ENCODE assay signal across 28 mouse cellular contexts in genomic region chr16:92812405-92812804, GRCm38 (mm10). TPM values are rescaled to one million over a fixed set of nuclear protein-coding genes. Genes with fewer than 3 reads are reported as not detected.
DNase-seq lines count a peak whose midpoint lies in the region; ATAC-seq and TF ChIP-seq lines count a peak whose summit lies in the region.
"Had no signal": no experiment of that assay in that cellular context is flagged by ENCODE, and none has a peak within 500 bp of the region (broad histone marks: within the 10 kb centered on the region; RNA-seq: fewer than 3 reads in every experiment).

No protein-coding gene starts in this region.

- DNase-seq in liver: peak; percentile 22
- DNase-seq in liver, postnatal 0 days: no peak
- DNase-seq in layer of hippocampus, postnatal 25 days (ENCODE audit: extremely low spot score in 1 of 2, low spot score in 1 of 2): no peak
- DNase-seq in embryo, embryonic 9.5 days (ENCODE audit: extremely low spot score): no peak
- DNase-seq: adrenal gland, postnatal 25 days; cerebellum, adult 11-12 months; cerebellum, adult 9-11 months; embryo, embryonic 11 days; gastrocnemius, adult 2 months; gastrocnemius, postnatal 36 days; heart, adult 2 months; heart, postnatal 14 days; kidney, adult 2 months; kidney, postnatal 36 days; lung, adult 2 months; lung, postnatal 10 days; retina, postnatal 1 day; right cerebral cortex, postnatal 14 days had no signal

- H3K4me1 ChIP-seq in liver, postnatal 0 days (ENCODE audit: insufficient read depth): peaks cover 18% of the 10 kb centered on the region
- peaks cover 96% of the 10 kb centered on the region for H3K4me1 ChIP-seq in liver, embryonic 12.5 days
- H3K4me1 ChIP-seq in intestine, embryonic 16.5 days (ENCODE audit: control insufficient read depth, insufficient read depth, low read length): 0 out of 2 replicates have a peak, but pooled peaks cover 5% of the 10 kb centered on the region
- H3K4me1 ChIP-seq: midbrain, embryonic 13.5 days had no signal

- H3K4me2 ChIP-seq in liver, postnatal 0 days (ENCODE audit: low read depth, low read length): no peak overlapping the region
- no peak overlapping the region; the same call in 1 of the 2 replicates for H3K4me2 ChIP-seq in liver, embryonic 12.5 days
- no peak overlapping the region for H3K4me2 ChIP-seq in intestine, embryonic 16.5 days (ENCODE audit: low read depth, low read length)
- H3K4me2 ChIP-seq: hindbrain, embryonic 15.5 days; midbrain, embryonic 13.5 days; neural tube, embryonic 15.5 days had no signal

- ATAC-seq in liver, postnatal 0 days: no peak
- ATAC-seq in liver, embryonic 12.5 days: peak; percentile 77
- peak; percentile 16; the same call in 1 of the 2 replicates for ATAC-seq in megakaryocyte progenitor cell, adult 5-6 weeks (replicated peaks; ENCODE audit: poor library complexity)
- no peak for ATAC-seq in intestine, embryonic 16.5 days
- ATAC-seq: forebrain, embryonic 16.5 days; midbrain, embryonic 13.5 days had no signal

- no peak overlapping the region for H3K4me3 ChIP-seq in liver, postnatal 0 days (ENCODE audit: low read depth, low read length)
- no peak overlapping the region for H3K4me3 ChIP-seq in liver, embryonic 12.5 days
- H3K4me3 ChIP-seq in intestine, embryonic 16.5 days (ENCODE audit: low read length): no peak overlapping the region
- H3K4me3 ChIP-seq: erythroblast, embryonic 14.5 days; gastrocnemius, adult 2 months; heart, adult 2 months; hindbrain, embryonic 10.5 days; hindbrain, embryonic 15.5 days; layer of hippocampus, adult 2 months; midbrain, embryonic 13.5 days; neural tube, embryonic 15.5 days had no signal

- TF ChIP-seq EP300 in liver, postnatal 0 days (IDR thresholded peaks at IDR 0.05; ENCODE audit: low read depth): no peak

- no peak overlapping the region for H3K9ac ChIP-seq in liver, postnatal 0 days (replicated peaks)
- no peak overlapping the region for H3K9ac ChIP-seq in liver, embryonic 12.5 days
- no peak overlapping the region for H3K9ac ChIP-seq in intestine, embryonic 16.5 days (ENCODE audit: low read depth, low read length)
- H3K9ac ChIP-seq: hindbrain, embryonic 15.5 days; midbrain, embryonic 13.5 days; neural tube, embryonic 15.5 days had no signal

- WGBS in liver, postnatal 0 days (ENCODE audit: insufficient replicate concordance): 26% methylated on average over 3 of the region's 3 CpGs
- 12% methylated on average over 3 of the region's 3 CpGs for WGBS in liver, embryonic 12.5 days (ENCODE audit: insufficient replicate concordance)
- 46% methylated on average over 3 of the region's 3 CpGs for WGBS in intestine, embryonic 16.5 days

- H3K36me3 ChIP-seq in liver, postnatal 0 days (replicated peaks; ENCODE audit: insufficient read depth, low read length): no peaks in the 10 kb centered on the region; the same call in 1 of the 2 replicates
- peaks cover 25% of the 10 kb centered on the region for H3K36me3 ChIP-seq in liver, embryonic 12.5 days
- H3K36me3 ChIP-seq in intestine, embryonic 16.5 days (ENCODE audit: control insufficient read depth, insufficient read depth, low read length): no peaks in the 10 kb centered on the region
- H3K36me3 ChIP-seq: hindbrain, embryonic 10.5 days; hindbrain, embryonic 15.5 days; midbrain, embryonic 13.5 days; neural tube, embryonic 15.5 days had no signal

- H3K9me3 ChIP-seq in liver, postnatal 0 days (ENCODE audit: low read length): no peaks in the 10 kb centered on the region
- H3K9me3 ChIP-seq in liver, embryonic 12.5 days (replicated peaks): no peaks in the 10 kb centered on the region
- no peaks in the 10 kb centered on the region for H3K9me3 ChIP-seq in intestine, embryonic 16.5 days (ENCODE audit: control insufficient read depth, low read length)
- H3K9me3 ChIP-seq: hindbrain, embryonic 10.5 days; hindbrain, embryonic 15.5 days; midbrain, embryonic 13.5 days; neural tube, embryonic 15.5 days had no signal

- H3K27ac ChIP-seq in liver, postnatal 0 days (ENCODE audit: low read depth): no peak overlapping the region
- H3K27ac ChIP-seq in liver, embryonic 12.5 days: peak overlapping the region; percentile 18; the same call in 1 of the 2 replicates
- H3K27ac ChIP-seq in intestine, embryonic 16.5 days (ENCODE audit: low read length): no peak overlapping the region
- H3K27ac ChIP-seq: gastrocnemius, adult 2 months; heart, adult 2 months; hindbrain, embryonic 10.5 days; hindbrain, embryonic 15.5 days; layer of hippocampus, adult 2 months; midbrain, embryonic 13.5 days; neural tube, embryonic 15.5 days had no signal

- no peaks in the 10 kb centered on the region for H3K27me3 ChIP-seq in liver, postnatal 0 days (ENCODE audit: insufficient read depth, low read length)
- H3K27me3 ChIP-seq in liver, embryonic 12.5 days (replicated peaks): no peaks in the 10 kb centered on the region
- no peaks in the 10 kb centered on the region for H3K27me3 ChIP-seq in intestine, embryonic 16.5 days (replicated peaks; ENCODE audit: control insufficient read depth, insufficient read depth, low read length)
- H3K27me3 ChIP-seq: hindbrain, embryonic 15.5 days; midbrain, embryonic 13.5 days; neural tube, embryonic 15.5 days had no signal

- TF ChIP-seq CTCF in liver, postnatal 0 days (IDR thresholded peaks at IDR 0.05; ENCODE audit: low read depth): no peak

RNA-seq across cellular contexts. Expression of gene Runx1, which starts 13.5 kb away (rescaled TPM):
- 3.3 and 4.6 TPM in 2 replicates for polyA plus RNA-seq in liver, postnatal 0 days (2015; fragmentation: Nextera tagmentation; extraction: Ambion mirVana)
- polyA plus RNA-seq in liver, embryonic 12.5 days (2016; fragmentation: Nextera tagmentation; extraction: Ambion mirVana): 11.7 and 13.5 TPM in 2 replicates
- total RNA-seq in megakaryocyte progenitor cell, adult 5-6 weeks (2015): 102 and 107 TPM in 2 replicates
- total RNA-seq in megakaryocyte progenitor cell, adult 5-6 weeks (2017): 44.3 and 51.3 TPM in 2 replicates
- 1 to 10 TPM in 1 of 2 experiments, under 1 TPM in 1; 0.74 to 2.1 TPM for total RNA-seq in layer of hippocampus, postnatal 25 days (2021)
- polyA plus RNA-seq in intestine, embryonic 16.5 days (2015; fragmentation: Nextera tagmentation; extraction: Ambion mirVana): 1.9 and 2.3 TPM in 2 replicates

Comparison
In these comparisons a context has a peak if more than half of its experiments do, and no peak if none do; other contexts are left out.
1. ATAC-seq: peak in liver, embryonic 12.5 days (single experiment) and megakaryocyte progenitor cell, adult 5-6 weeks (single experiment); none in liver, postnatal 0 days (single experiment) and intestine, embryonic 16.5 days (single experiment).